In genomic region chr5:121451203-121451602, GRCm38 (mm10) we compare ENCODE assay signal across 9 mouse cellular contexts. TPM values are rescaled to one million over a fixed set of nuclear protein-coding genes. Genes with fewer than 3 reads are reported as not detected.
A peak's percentile ranks its signal among the peaks of the same experiment; 100 is the strongest.
DNase-seq lines count a peak whose midpoint lies in the region; ATAC-seq and TF ChIP-seq lines count a peak whose summit lies in the region.
"Had no signal": no experiment of that assay in that cellular context is flagged by ENCODE, and none has a peak within 500 bp of the region (broad histone marks: within the 10 kb centered on the region; RNA-seq: fewer than 3 reads in every experiment).

No protein-coding gene starts in this region.

- H3K4me1 ChIP-seq in forebrain, postnatal 0 days (ENCODE audit: insufficient read depth): no peaks in the 10 kb centered on the region
- H3K4me1 ChIP-seq in limb, embryonic 15.5 days: peaks cover 36% of the 10 kb centered on the region
- peaks cover 41% of the 10 kb centered on the region for H3K4me1 ChIP-seq in neural tube, embryonic 13.5 days (replicated peaks)

- peak; percentile 34 for DNase-seq in 3T3-L1 (ENCODE audit: low read depth, low spot score)
- DNase-seq in forebrain, postnatal 0 days: peak; percentile 19
- no peak for DNase-seq in cerebellum, adult 11-12 months
- no peak for DNase-seq in adrenal gland, postnatal 14 days
- DNase-seq in left cerebral cortex, adult 8-10 months (ENCODE audit: low spot score in 2 of 2): no peak

- H3K4me2 ChIP-seq in forebrain, postnatal 0 days (ENCODE audit: low read depth): peak overlapping the region; percentile 81
- H3K4me2 ChIP-seq in limb, embryonic 15.5 days: peak overlapping the region; percentile 85
- peak overlapping the region; percentile 81 for H3K4me2 ChIP-seq in neural tube, embryonic 13.5 days

- H3K9me3 ChIP-seq in forebrain, postnatal 0 days (ENCODE audit: low read length): no peaks in the 10 kb centered on the region
- H3K9me3 ChIP-seq in limb, embryonic 15.5 days: no peaks in the 10 kb centered on the region
- H3K9me3 ChIP-seq in neural tube, embryonic 13.5 days: no peaks in the 10 kb centered on the region

- H3K27me3 ChIP-seq in C2C12 (ENCODE audit: control insufficient read depth, insufficient read depth, insufficient read length): no peaks in the 10 kb centered on the region
- H3K27me3 ChIP-seq in forebrain, postnatal 0 days (ENCODE audit: insufficient read depth, low read length): no peaks in the 10 kb centered on the region
- no peaks in the 10 kb centered on the region for H3K27me3 ChIP-seq in limb, embryonic 15.5 days
- H3K27me3 ChIP-seq in neural tube, embryonic 13.5 days: no peaks in the 10 kb centered on the region

- H3K79me2 ChIP-seq in C2C12 (ENCODE audit: control insufficient read depth, insufficient read depth): peaks cover 61% of the 10 kb centered on the region

- H3K9ac ChIP-seq in forebrain, postnatal 0 days: peak overlapping the region; percentile 98
- peak overlapping the region; percentile 91 for H3K9ac ChIP-seq in limb, embryonic 15.5 days
- H3K9ac ChIP-seq in neural tube, embryonic 13.5 days: peak overlapping the region; percentile 91

- peak overlapping the region; percentile 97 for H3K27ac ChIP-seq in forebrain, postnatal 0 days (ENCODE audit: low read depth, low read length)
- H3K27ac ChIP-seq in limb, embryonic 15.5 days: peak overlapping the region; percentile 95; the same call in 1 of the 2 replicates
- peak overlapping the region; percentile 96 for H3K27ac ChIP-seq in neural tube, embryonic 13.5 days (replicated peaks)

- peak overlapping the region; percentile 89 for H3K4me3 ChIP-seq in C2C12 (ENCODE audit: insufficient read depth, poor library complexity, severe bottlenecking)
- H3K4me3 ChIP-seq in forebrain, postnatal 0 days (ENCODE audit: low read depth, low read length): peak overlapping the region; percentile 80
- H3K4me3 ChIP-seq in limb, embryonic 15.5 days: peak overlapping the region; percentile 99
- peak overlapping the region; percentile 79 for H3K4me3 ChIP-seq in neural tube, embryonic 13.5 days

- 14% methylated on average over 8 of the region's 8 CpGs for WGBS in forebrain, postnatal 0 days
- 22% methylated on average over 8 of the region's 8 CpGs for WGBS in limb, embryonic 15.5 days
- 28% methylated on average over 8 of the region's 8 CpGs for WGBS in neural tube, embryonic 13.5 days

- no peak for TF ChIP-seq CTCF in C2C12 (IDR thresholded peaks at IDR 0.05; ENCODE audit: control insufficient read depth, insufficient read depth, insufficient read length)
- no peak for TF ChIP-seq CTCF in forebrain, postnatal 0 days (IDR thresholded peaks at IDR 0.05; ENCODE audit: low read depth)

- no peak for ATAC-seq in forebrain, postnatal 0 days
- ATAC-seq in limb, embryonic 15.5 days (ENCODE audit: insufficient number of reproducible peaks, low FRiP score, low TSS enrichment, low read depth): no peak
- ATAC-seq in neural tube, embryonic 13.5 days (ENCODE audit: low read depth): no peak

- H3K79me3 ChIP-seq in C2C12 (ENCODE audit: low read depth): peaks cover 26% of the 10 kb centered on the region

- H3ac ChIP-seq in C2C12 (ENCODE audit: control insufficient read depth, insufficient read length, low read depth): no peak overlapping the region

- peaks cover 37% of the 10 kb centered on the region for H3K36me3 ChIP-seq in C2C12 (ENCODE audit: control insufficient read depth, insufficient read depth)
- peaks cover 39% of the 10 kb centered on the region for H3K36me3 ChIP-seq in forebrain, postnatal 0 days (ENCODE audit: insufficient read depth)
- H3K36me3 ChIP-seq in limb, embryonic 15.5 days: peaks cover 40% of the 10 kb centered on the region
- peaks cover 38% of the 10 kb centered on the region for H3K36me3 ChIP-seq in neural tube, embryonic 13.5 days

TF ChIP-seq in C2C12, 6 proteins besides CTCF, POLR2A, EP300 and RAD21:
- TF ChIP-seq USF1 (IDR thresholded peaks at IDR 0.05; ENCODE audit: low read depth) (no peak), MYOG (IDR thresholded peaks at IDR 0.05; ENCODE audit: control insufficient read depth, extremely low read depth, insufficient read length) (no peak), FOSL1 (IDR thresholded peaks at IDR 0.05; ENCODE audit: insufficient read depth, low read length, poor library complexity, severe bottlenecking) (no peak), MYOD1 (IDR thresholded peaks at IDR 0.05; ENCODE audit: control insufficient read depth, insufficient read length, low read depth) (no peak), MAX (IDR thresholded peaks at IDR 0.05) (no peak), CEBPB (IDR thresholded peaks at IDR 0.05; ENCODE audit: low read depth) (no peak)

RNA-seq across cellular contexts. Expression of gene Tmem116, which starts 0.5 kb away (rescaled TPM):
- polyA plus RNA-seq in C2C12 (2012; fragmentation: generic; extraction: Trizol): 0.54 TPM
- total RNA-seq in forebrain, postnatal 0 days (2014; rRNA removed): 0.24 and 0.54 TPM in 2 replicates
- 2.2 and 2.7 TPM in 2 replicates for polyA plus RNA-seq in forebrain, postnatal 0 days (2015; fragmentation: Nextera tagmentation; extraction: Ambion mirVana)
- polyA plus RNA-seq in limb, embryonic 15.5 days (2015; fragmentation: Nextera tagmentation; extraction: Ambion mirVana): 1.4 and 4.6 TPM in 2 replicates
- 1.8 and 2.1 TPM in 2 replicates for polyA plus RNA-seq in neural tube, embryonic 13.5 days (2015; fragmentation: Nextera tagmentation; extraction: Ambion mirVana)
- 1.5 and 2.1 TPM in 2 replicates for total RNA-seq in adrenal gland, postnatal 14 days (2021)
- 10 to 100 TPM in 1 of 4 experiments, 1 to 10 TPM in 3; 6.6 to 10.1 (median 7.8) TPM for total RNA-seq in left cerebral cortex, adult 8-10 months (2022)

RNA-seq across cellular contexts. Expression of gene Erp29, which starts 1.1 kb away (rescaled TPM):
- polyA plus RNA-seq in C2C12 (2012; fragmentation: generic; extraction: Trizol): 109 TPM
- 123 and 141 TPM in 2 replicates for total RNA-seq in forebrain, postnatal 0 days (2014; rRNA removed)
- polyA plus RNA-seq in forebrain, postnatal 0 days (2015; fragmentation: Nextera tagmentation; extraction: Ambion mirVana): 185 and 187 TPM in 2 replicates
- polyA plus RNA-seq in limb, embryonic 15.5 days (2015; fragmentation: Nextera tagmentation; extraction: Ambion mirVana): 198 and 203 TPM in 2 replicates
- 171 and 174 TPM in 2 replicates for polyA plus RNA-seq in neural tube, embryonic 13.5 days (2015; fragmentation: Nextera tagmentation; extraction: Ambion mirVana)
- 110 and 116 TPM in 2 replicates for total RNA-seq in adrenal gland, postnatal 14 days (2021)
- 100 to 1,000 TPM; 116 to 148 (median 130) TPM for total RNA-seq in left cerebral cortex, adult 8-10 months (2022)

RNA-seq across cellular contexts. Expression of gene Adam1b, which starts 52.0 kb away (rescaled TPM):
- not detected for polyA plus RNA-seq in C2C12 (2012; fragmentation: generic; extraction: Trizol)
- not detected in 2 replicates for total RNA-seq in forebrain, postnatal 0 days (2014; rRNA removed)
- not detected in 2 replicates for polyA plus RNA-seq in forebrain, postnatal 0 days (2015; fragmentation: Nextera tagmentation; extraction: Ambion mirVana)
- polyA plus RNA-seq in limb, embryonic 15.5 days (2015; fragmentation: Nextera tagmentation; extraction: Ambion mirVana): 0.08 and 0.10 TPM in 2 replicates
- polyA plus RNA-seq in neural tube, embryonic 13.5 days (2015; fragmentation: Nextera tagmentation; extraction: Ambion mirVana): not detected in 2 replicates
- total RNA-seq in adrenal gland, postnatal 14 days (2021): not detected in 2 replicates
- total RNA-seq in left cerebral cortex, adult 8-10 months (2022): not detected
- total RNA-seq: heart, postnatal 10 days had no signal

RNA-seq across cellular contexts. Expression of gene Naa25, which starts 53.5 kb away (rescaled TPM):
- 16.8 TPM for polyA plus RNA-seq in C2C12 (2012; fragmentation: generic; extraction: Trizol)
- total RNA-seq in forebrain, postnatal 0 days (2014; rRNA removed): 39.4 and 45.9 TPM in 2 replicates
- polyA plus RNA-seq in forebrain, postnatal 0 days (2015; fragmentation: Nextera tagmentation; extraction: Ambion mirVana): 33.7 and 44.1 TPM in 2 replicates
- polyA plus RNA-seq in limb, embryonic 15.5 days (2015; fragmentation: Nextera tagmentation; extraction: Ambion mirVana): 42.1 and 47.1 TPM in 2 replicates
- 46.7 and 53.9 TPM in 2 replicates for polyA plus RNA-seq in neural tube, embryonic 13.5 days (2015; fragmentation: Nextera tagmentation; extraction: Ambion mirVana)
- total RNA-seq in adrenal gland, postnatal 14 days (2021): 34.7 and 36.3 TPM in 2 replicates
- 10 to 100 TPM; 34.7 to 41.3 (median 36.6) TPM for total RNA-seq in left cerebral cortex, adult 8-10 months (2022)

Comparison
In these comparisons a context has a peak if more than half of its experiments do, and no peak if none do; other contexts are left out.
1. DNase-seq: peak in 3T3-L1 (single experiment) and forebrain, postnatal 0 days (single experiment); none in cerebellum, adult 11-12 months (single experiment), adrenal gland, postnatal 14 days (single experiment) and left cerebral cortex, adult 8-10 months (0 of 2).
2. Peak in every context shown above with its lines, with median percentiles within 50 percentile points of each other: H3K4me3 ChIP-seq, H3K27ac ChIP-seq, H3K4me2 ChIP-seq and H3K9ac ChIP-seq.